In the genomic region with DNA sequence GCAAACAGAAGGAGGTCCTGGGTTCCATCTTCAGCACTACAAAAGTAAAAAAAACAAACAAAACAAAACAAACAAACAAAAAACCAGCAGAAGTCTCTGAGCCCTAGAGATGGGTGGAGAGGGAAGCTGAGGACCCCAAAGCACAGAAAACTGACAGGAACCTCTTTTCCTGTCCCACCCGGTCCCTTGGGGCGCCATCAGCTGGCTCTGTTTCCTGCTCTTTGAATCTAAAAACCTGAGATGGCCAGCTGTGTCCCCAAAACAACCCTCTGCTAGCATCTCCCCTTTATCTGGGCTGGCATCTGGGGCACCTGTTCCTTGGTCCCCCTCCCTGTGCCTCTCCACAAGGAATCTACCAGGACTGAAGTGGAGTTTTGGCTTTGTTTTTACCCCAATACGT, we compare ENCODE assay signal across 12 mouse cellular contexts. TPM values are rescaled to one million over a fixed set of nuclear protein-coding genes. Genes with fewer than 3 reads are reported as not detected.
DNase-seq lines count a peak whose midpoint lies in the region; TF ChIP-seq lines count a peak whose summit lies in the region.
"Had no signal": no experiment of that assay in that cellular context is flagged by ENCODE, and none has a peak within 500 bp of the region (broad histone marks: within the 10 kb centered on the region; RNA-seq: fewer than 3 reads in every experiment).

No protein-coding gene starts in this region.

- no peak for TF ChIP-seq POLR2A in lung, adult 2 months (IDR thresholded peaks at IDR 0.05; ENCODE audit: borderline replicate concordance, extremely low read depth, low read depth, low read length)

- H3K4me1 ChIP-seq in lung, adult 2 months (ENCODE audit: control insufficient read depth, insufficient read depth, low read length), result no peaks in the 10 kb centered on the region
- H3K4me1 ChIP-seq: lung, embryonic 15.5 days; midbrain, embryonic 10.5 days had no signal

- WGBS in lung, adult 2 months, result 59% methylated on average over 3 of the region's 3 CpGs

- intact Hi-C loops in gastrocnemius, adult 2 months (cut with DNase I), result no loop called here

- no peak for TF ChIP-seq CTCF in gastrocnemius, adult 2 months (IDR thresholded peaks at IDR 0.05)
- no peak for TF ChIP-seq CTCF in lung, adult 2 months (IDR thresholded peaks at IDR 0.05; ENCODE audit: insufficient read depth, low read length)

- DNase-seq in gastrocnemius, adult 2 months, result peak; percentile 46
- no peak for DNase-seq in gastrocnemius, postnatal 10 days
- DNase-seq in lung, postnatal 36 days, result peak; percentile 36
- DNase-seq in lung, adult 2 months, result no peak
- DNase-seq in spleen, postnatal 36 days (ENCODE audit: low spot score in 2 of 2), result peak; percentile 86 to 90
- DNase-seq in layer of hippocampus, adult 9-10 months (ENCODE audit: low spot score), result no peak
- no peak for DNase-seq in MN1 (ENCODE audit: low spot score)
- DNase-seq in Muller cell, postnatal 12 days (ENCODE audit: inconsistent ontology term), result no peak

- peak overlapping the region; percentile 39; the same call in 1 of the 2 replicates for H3K4me3 ChIP-seq in gastrocnemius, adult 2 months
- H3K4me3 ChIP-seq in lung, adult 2 months (replicated peaks; ENCODE audit: extremely low read depth, low read depth, low read length), result no peak overlapping the region
- H3K4me3 ChIP-seq: embryonic facial prominence, embryonic 15.5 days; lung, embryonic 15.5 days; midbrain, embryonic 10.5 days had no signal

- H3K27ac ChIP-seq in gastrocnemius, adult 2 months, result peak overlapping the region; percentile 40; the same call in 1 of the 2 replicates
- H3K27ac ChIP-seq: embryonic facial prominence, embryonic 15.5 days; hindbrain, postnatal 0 days; lung, embryonic 15.5 days; midbrain, embryonic 10.5 days had no signal

RNA-seq across cellular contexts. Expression of a gene that starts 11.0 kb away (rescaled TPM):
- total RNA-seq in gastrocnemius, adult 2 months (2021), result 100 to 1,000 TPM; 314 to 379 TPM
- total RNA-seq in gastrocnemius, postnatal 10 days (2021), result 100 to 1,000 TPM; 573 to 601 TPM
- polyA plus RNA-seq in lung, adult 2 months (2012; rRNA removed), result 282 and 339 TPM in 2 replicates

RNA-seq across cellular contexts. Expression of a gene that starts 26.2 kb away (rescaled TPM):
- total RNA-seq in gastrocnemius, adult 2 months (2021), result 1 to 10 TPM; 7.4 to 7.8 TPM
- total RNA-seq in gastrocnemius, postnatal 10 days (2021), result 10 to 100 TPM in 1 of 2 experiments, 1 to 10 TPM in 1; 8.7 to 11.4 TPM
- 8.7 and 11.1 TPM in 2 replicates for polyA plus RNA-seq in lung, adult 2 months (2012; rRNA removed)

Comparison
In these comparisons a context has a peak if more than half of its experiments do, and no peak if none do; other contexts are left out.
1. DNase-seq: peak in gastrocnemius, adult 2 months (single experiment), lung, postnatal 36 days (single experiment) and spleen, postnatal 36 days (2 of 2); none in gastrocnemius, postnatal 10 days (single experiment), lung, adult 2 months (single experiment), layer of hippocampus, adult 9-10 months (single experiment), MN1 (single experiment) and Muller cell, postnatal 12 days (single experiment).